Mouse (Mus musculus) cerebellum, postnatal 14 days (tissue): ENCODE results near the gene Gm47985.
"Not testable (repeated sequence)": the region's sequence is repeated elsewhere in the genome, so short reads cannot be mapped to it uniquely, and the experiment has no call there.

ENCODE experiments used
- DNase-seq, 2 experiments: peaks; one replicate each; pipeline ENCODE4 v3.0.0; 2021; ENCODE audit warnings: mixed read lengths in 2 of 2

Gm47985 gene

DNA sequence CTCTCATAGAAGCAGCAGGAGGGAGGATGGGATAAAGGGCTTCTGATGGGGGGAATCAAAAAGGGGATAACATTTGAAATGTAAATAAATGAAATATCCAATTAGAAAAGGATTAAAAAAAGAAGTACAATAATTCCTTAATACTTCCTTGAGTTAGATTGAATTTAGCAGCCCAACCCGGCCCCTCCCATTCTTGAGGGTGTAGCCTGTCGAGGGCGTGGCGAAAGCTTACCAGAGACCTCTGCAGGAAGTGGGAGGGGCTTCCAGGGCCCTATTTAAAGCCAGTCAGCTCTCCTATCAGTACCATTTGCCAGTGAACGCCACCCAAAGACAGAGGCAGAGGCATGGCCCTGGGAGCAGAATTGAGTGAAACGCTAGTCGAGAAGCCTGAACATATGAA is at the start of gene Gm47985:
Gm47985 (plus strand) TSS at position 272 of the 400 bp plus-strand sequence.
- not testable (repeated sequence) for DNase-seq

- no peak for DNase-seq
Measured at GRCm38 (mm10) chr1:151132686-151133085, 49.7 kb upstream of the Gm47985 start.

DNA sequence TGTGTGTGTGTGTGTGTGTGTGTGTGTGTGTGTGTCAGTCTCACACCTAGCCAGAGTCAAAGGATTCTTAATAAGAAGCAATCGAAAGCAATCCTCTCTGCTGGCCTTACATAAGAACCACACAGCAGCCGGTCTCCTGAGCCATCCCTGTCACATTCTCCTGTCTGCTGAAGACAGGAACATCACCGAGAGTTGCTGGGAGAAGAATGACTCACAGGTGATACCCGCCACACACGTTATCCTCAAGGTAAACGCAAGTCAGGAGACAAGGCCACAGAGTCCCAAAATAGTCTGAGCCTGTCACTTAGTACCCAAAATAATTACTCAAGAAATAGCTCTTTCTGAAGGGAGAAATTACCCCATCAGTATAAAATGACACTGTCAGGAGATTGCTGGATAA is 43.9 kb upstream of the Gm47985 start:
- DNase-seq, result no peak

- DNase-seq, result no peak
Measured at GRCm38 (mm10) chr1:151140956-151141355, 41.4 kb upstream of the Gm47985 start.

DNA sequence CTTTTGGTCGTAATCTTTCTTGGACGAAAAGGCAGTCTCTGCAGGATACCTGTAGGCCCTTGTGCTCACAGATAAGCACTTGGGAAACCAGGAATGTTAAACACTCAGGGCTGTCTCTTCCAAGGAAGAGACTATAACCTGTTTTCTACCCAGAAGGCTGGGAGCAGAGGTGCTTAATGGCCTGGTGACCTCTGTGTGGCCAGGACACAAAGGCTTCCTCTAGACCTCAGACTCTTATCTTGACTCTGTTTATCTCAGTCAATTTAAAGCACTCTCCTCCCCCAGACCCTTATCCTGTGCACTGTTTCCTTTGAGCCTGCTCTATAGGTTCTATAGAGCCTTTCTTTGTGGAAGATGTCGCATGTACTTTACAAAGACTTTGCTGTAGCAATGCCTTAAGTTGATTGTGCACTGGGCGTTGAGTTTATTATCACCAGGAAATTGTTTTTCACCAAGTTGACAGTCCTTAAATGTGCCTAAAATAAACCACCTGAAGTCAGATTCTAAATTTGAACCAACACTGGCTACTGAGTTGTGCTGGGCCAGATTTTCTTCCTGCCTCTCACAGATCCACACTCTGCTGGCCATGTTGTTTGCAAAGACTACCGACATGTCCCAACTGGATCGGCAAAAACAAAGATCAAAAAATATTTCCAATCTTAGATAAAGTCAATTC is 37.7 kb upstream of the Gm47985 start:
- DNase-seq, result no peak

DNA sequence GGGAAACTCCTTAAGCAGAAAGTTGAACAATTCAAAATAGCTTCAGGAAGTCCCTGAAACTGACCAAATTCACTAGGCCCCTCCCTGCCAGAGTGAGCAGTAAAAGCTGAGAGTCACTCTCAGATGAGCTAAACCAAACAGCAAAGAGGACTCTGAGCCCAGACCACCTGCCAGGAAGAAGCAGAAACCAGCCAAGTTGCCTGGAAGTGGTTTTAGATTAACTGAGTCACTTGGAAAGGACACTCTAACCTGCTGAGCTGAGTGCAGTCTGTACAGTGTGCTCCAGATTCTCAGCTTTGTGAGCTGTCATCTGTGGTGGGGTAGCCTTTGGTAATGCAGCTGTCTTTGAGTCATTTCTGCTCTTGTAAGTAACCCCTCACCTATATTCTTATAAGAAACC is 34.5 kb upstream of the Gm47985 start:
- DNase-seq, result no peak

GRCm38 (mm10) chr1:151150211-151150610 is 32.1 kb upstream of the Gm47985 start:
- DNase-seq, result no peak

- no peak for DNase-seq
Measured at GRCm38 (mm10) chr1:151151089-151151488, 31.2 kb upstream of the Gm47985 start.

GRCm38 (mm10) chr1:151153056-151153652 is 29.2 kb upstream of the Gm47985 start:
- no peak for DNase-seq

DNA sequence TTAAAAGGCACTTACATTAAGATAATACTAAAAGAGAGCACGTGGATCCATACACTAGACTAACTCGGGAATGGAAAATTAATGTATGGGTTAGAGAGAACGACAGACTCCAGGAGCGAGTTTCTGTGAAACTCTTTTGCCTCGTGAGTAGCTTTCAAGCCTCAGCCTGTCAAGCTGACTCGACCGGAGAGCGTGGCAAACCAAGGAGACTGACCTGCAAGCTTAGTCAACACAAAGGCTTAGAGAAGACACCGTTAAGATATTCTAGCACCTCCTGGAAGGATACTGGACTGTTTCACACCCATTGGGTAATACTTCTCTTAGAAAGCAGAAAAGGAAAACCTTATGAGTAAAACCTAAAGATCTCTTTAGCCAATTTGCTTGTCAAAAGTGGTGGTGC is 28.2 kb upstream of the Gm47985 start:
- DNase-seq, result not testable (repeated sequence)

DNA sequence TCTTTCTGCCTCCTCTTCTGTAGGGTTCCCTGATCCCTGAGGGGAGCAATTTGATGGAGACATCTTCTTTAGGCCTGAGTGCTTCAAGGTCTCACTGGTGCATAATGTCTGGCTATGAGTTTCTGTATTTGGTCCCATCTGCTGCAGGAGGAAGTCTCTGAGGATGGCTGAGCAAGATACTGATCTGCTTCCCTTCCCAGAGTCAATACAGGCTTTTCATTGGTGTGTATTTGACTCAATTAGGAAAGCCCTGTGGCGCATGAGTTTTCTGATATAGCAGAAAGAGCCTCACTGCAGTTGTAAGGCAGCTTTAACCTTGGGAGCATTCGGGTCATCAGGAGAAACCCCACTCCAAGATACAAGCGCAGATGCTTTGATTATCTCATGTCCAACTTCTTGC is 26.2 kb upstream of the Gm47985 start:
- no peak for DNase-seq

GRCm38 (mm10) chr1:151156777-151157632 is 25.3 kb upstream of the Gm47985 start:
- no peak for DNase-seq

- no peak for DNase-seq
Measured at GRCm38 (mm10) chr1:151157963-151158856, 24.1 kb upstream of the Gm47985 start.

- no peak for DNase-seq
Measured at GRCm38 (mm10) chr1:151158857-151159510, 23.4 kb upstream of the Gm47985 start.

- no peak for DNase-seq
Measured at GRCm38 (mm10) chr1:151166031-151166430, 16.3 kb upstream of the Gm47985 start.

DNA sequence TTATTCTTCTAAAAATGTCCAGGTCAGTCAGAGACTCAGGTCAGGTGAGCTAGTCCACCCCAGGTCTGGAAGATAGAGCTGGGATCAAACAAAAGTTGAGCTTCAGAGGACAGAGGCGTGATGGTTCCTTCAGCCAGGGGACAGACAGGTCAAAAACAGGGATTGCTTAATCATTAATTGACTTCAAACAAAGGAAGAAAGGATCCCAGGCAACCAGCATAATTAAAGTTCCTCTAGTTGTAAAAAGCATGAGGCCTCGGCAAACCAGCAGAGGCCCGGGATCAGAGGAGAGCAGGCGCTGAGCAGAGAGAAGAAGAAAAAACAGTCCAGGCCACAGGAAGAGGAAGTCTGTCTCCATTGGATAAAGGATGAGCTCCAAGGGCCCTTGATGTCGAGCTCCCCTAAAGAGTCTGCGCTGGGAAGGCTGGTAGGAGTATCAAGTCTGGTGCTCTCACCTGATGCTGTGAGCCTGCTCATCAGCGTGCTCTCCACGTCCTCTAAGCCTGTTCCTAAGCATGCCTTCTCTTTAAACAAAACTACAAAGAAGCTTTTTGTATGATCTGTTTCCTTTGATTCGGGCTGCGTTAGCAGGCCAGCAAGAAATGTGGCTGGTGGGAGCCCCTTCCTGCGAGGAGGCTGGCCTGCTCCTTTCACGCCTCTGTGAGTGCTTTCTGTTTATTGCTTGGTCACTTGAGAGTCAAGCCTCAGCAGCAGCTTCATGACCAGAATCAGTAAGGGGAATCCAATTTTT is 14.9 kb upstream of the Gm47985 start:
- DNase-seq, result no peak

- DNase-seq, result no peak
Measured at GRCm38 (mm10) chr1:151168637-151169036, 13.7 kb upstream of the Gm47985 start.

- DNase-seq, result no peak
Measured at GRCm38 (mm10) chr1:151171572-151172461, 10.5 kb upstream of the Gm47985 start.

- peak in 1 of 2 experiments; percentile 12 for DNase-seq
Measured at GRCm38 (mm10) chr1:151177030-151177936, 5.1 kb upstream of the Gm47985 start.
